Comparison of ENCODE assay signal across 8 mouse cellular contexts in genomic region chr3:95668026-95668425, GRCm38 (mm10). TPM values are rescaled to one million over a fixed set of nuclear protein-coding genes. Genes with fewer than 3 reads are reported as not detected.
DNase-seq lines count a peak whose midpoint lies in the region; ATAC-seq and TF ChIP-seq lines count a peak whose summit lies in the region.

No protein-coding gene starts in this region.

- peak overlapping the region; percentile 6 for H3K9ac ChIP-seq in lung, postnatal 0 days (replicated peaks; ENCODE audit: low read depth)

- H3K4me1 ChIP-seq in bone marrow, adult 2 months (ENCODE audit: control insufficient read depth, insufficient read depth, low read length): peaks cover 25% of the 10 kb centered on the region
- peaks cover 70% of the 10 kb centered on the region for H3K4me1 ChIP-seq in heart, embryonic 10.5 days
- H3K4me1 ChIP-seq in lung, postnatal 0 days (ENCODE audit: insufficient read depth, low read depth, low read length): peaks cover 63% of the 10 kb centered on the region

- TF ChIP-seq CTCF in bone marrow, adult 2 months (IDR thresholded peaks at IDR 0.05; ENCODE audit: control insufficient read depth, insufficient read depth, low read length): no peak
- TF ChIP-seq CTCF in lung, postnatal 0 days (IDR thresholded peaks at IDR 0.05): no peak

- TF ChIP-seq EP300 in lung, postnatal 0 days (IDR thresholded peaks at IDR 0.05): peak; percentile 86

- H3K36me3 ChIP-seq in heart, embryonic 10.5 days: peaks cover 50% of the 10 kb centered on the region
- H3K36me3 ChIP-seq in lung, postnatal 0 days (ENCODE audit: insufficient read depth, low read length): peaks cover 7% of the 10 kb centered on the region; the same call in 1 of the 2 replicates

- peak; percentile 40 to 44 for DNase-seq in right cerebral cortex, adult 2 months (ENCODE audit: low spot score in 2 of 2)
- DNase-seq in right cerebral cortex, postnatal 25 days: no peak
- peak; percentile 83 for DNase-seq in heart, embryonic 10.5 days (ENCODE audit: low spot score)
- peak; percentile 84 for DNase-seq in kidney, adult 9 months
- DNase-seq in lung, postnatal 0 days (ENCODE audit: low spot score): peak; percentile 96
- DNase-seq in urinary bladder, postnatal 36 days (ENCODE audit: low spot score in 2 of 2): peak; percentile 60 to 74
- no peak for DNase-seq in cerebellum, adult 11-12 months

- WGBS in bone marrow, adult 2 months: 35% methylated on average over 7 of the region's 7 CpGs
- WGBS in heart, embryonic 10.5 days: 32% methylated on average over 7 of the region's 7 CpGs
- WGBS in lung, postnatal 0 days: 16% methylated on average over 7 of the region's 7 CpGs

- H3K4me3 ChIP-seq in bone marrow, adult 2 months (replicated peaks; ENCODE audit: control insufficient read depth, low read depth, low read length): peak overlapping the region; percentile 16
- peak overlapping the region; percentile 24 for H3K4me3 ChIP-seq in heart, embryonic 10.5 days
- H3K4me3 ChIP-seq in lung, postnatal 0 days (ENCODE audit: low read depth, low read length): no peak overlapping the region

- H3K9me3 ChIP-seq in heart, embryonic 10.5 days: no peaks in the 10 kb centered on the region
- H3K9me3 ChIP-seq in lung, postnatal 0 days (ENCODE audit: low read length): no peaks in the 10 kb centered on the region

- H3K27me3 ChIP-seq in heart, embryonic 10.5 days (ENCODE audit: insufficient read depth, poor library complexity, severe bottlenecking): no peaks in the 10 kb centered on the region
- no peaks in the 10 kb centered on the region for H3K27me3 ChIP-seq in lung, postnatal 0 days (replicated peaks; ENCODE audit: insufficient read depth, low read length)

- peak overlapping the region; percentile 96 for H3K27ac ChIP-seq in bone marrow, adult 2 months (ENCODE audit: control insufficient read depth, insufficient read depth, low read depth, low read length, poor library complexity)
- H3K27ac ChIP-seq in heart, embryonic 10.5 days: peak overlapping the region; percentile 83
- H3K27ac ChIP-seq in lung, postnatal 0 days (ENCODE audit: low read length): peak overlapping the region; percentile 90

- peak; percentile 73 for ATAC-seq in lung, postnatal 0 days

- no peak for TF ChIP-seq POLR2A in bone marrow, adult 2 months (IDR thresholded peaks at IDR 0.05; ENCODE audit: borderline replicate concordance, control insufficient read depth, low read depth, low read length)

- peak overlapping the region; percentile 3 for H3K4me2 ChIP-seq in lung, postnatal 0 days (replicated peaks; ENCODE audit: low read depth, low read length)

RNA-seq across cellular contexts. Expression of gene Mcl1, which starts 9.4 kb away (rescaled TPM):
- 88.8 and 134 TPM in 2 replicates for polyA plus RNA-seq in bone marrow, adult 2 months (2011; ENCODE audit: insufficient read depth, insufficient read length, low replicate concordance, missing spikeins)
- polyA plus RNA-seq in heart, embryonic 10.5 days (2016; fragmentation: Nextera tagmentation; extraction: Ambion mirVana): 37.7 and 50.2 TPM in 2 replicates
- 99.6 and 101 TPM in 2 replicates for polyA plus RNA-seq in lung, postnatal 0 days (2015; fragmentation: Nextera tagmentation; extraction: Ambion mirVana)

RNA-seq across cellular contexts. Expression of gene Adamtsl4, which starts 19.7 kb away (rescaled TPM):
- 1.9 and 2.7 TPM in 2 replicates for polyA plus RNA-seq in bone marrow, adult 2 months (2011; ENCODE audit: insufficient read depth, insufficient read length, low replicate concordance, missing spikeins)
- 4.2 and 5.7 TPM in 2 replicates for polyA plus RNA-seq in heart, embryonic 10.5 days (2016; fragmentation: Nextera tagmentation; extraction: Ambion mirVana)
- 11.8 and 13.2 TPM in 2 replicates for polyA plus RNA-seq in lung, postnatal 0 days (2015; fragmentation: Nextera tagmentation; extraction: Ambion mirVana)

RNA-seq across cellular contexts. Expression of gene Ensa, which starts 43.2 kb away (rescaled TPM):
- 29.3 and 36.2 TPM in 2 replicates for polyA plus RNA-seq in bone marrow, adult 2 months (2011; ENCODE audit: insufficient read depth, insufficient read length, low replicate concordance, missing spikeins)
- 59.3 and 67.2 TPM in 2 replicates for polyA plus RNA-seq in heart, embryonic 10.5 days (2016; fragmentation: Nextera tagmentation; extraction: Ambion mirVana)
- polyA plus RNA-seq in lung, postnatal 0 days (2015; fragmentation: Nextera tagmentation; extraction: Ambion mirVana): 48.2 and 52.0 TPM in 2 replicates

Comparison
In these comparisons a context has a peak if more than half of its experiments do, and no peak if none do; other contexts are left out.
1. DNase-seq: peak in right cerebral cortex, adult 2 months (2 of 2), heart, embryonic 10.5 days (single experiment), kidney, adult 9 months (single experiment), lung, postnatal 0 days (single experiment) and urinary bladder, postnatal 36 days (2 of 2); none in right cerebral cortex, postnatal 25 days (single experiment) and cerebellum, adult 11-12 months (single experiment).
2. Peak in every context shown above with its lines, with median percentiles within 50 percentile points of each other: H3K27ac ChIP-seq.